Mouse (Mus musculus): Measurements from ENCODE around the gene Creg1. TPM values are rescaled to one million over a fixed set of nuclear protein-coding genes. Genes with fewer than 3 reads are reported as not detected.

Creg1 gene
- polyA plus RNA-seq, 1 experiment from 2014 or later, result 31.6 TPM

DNA sequence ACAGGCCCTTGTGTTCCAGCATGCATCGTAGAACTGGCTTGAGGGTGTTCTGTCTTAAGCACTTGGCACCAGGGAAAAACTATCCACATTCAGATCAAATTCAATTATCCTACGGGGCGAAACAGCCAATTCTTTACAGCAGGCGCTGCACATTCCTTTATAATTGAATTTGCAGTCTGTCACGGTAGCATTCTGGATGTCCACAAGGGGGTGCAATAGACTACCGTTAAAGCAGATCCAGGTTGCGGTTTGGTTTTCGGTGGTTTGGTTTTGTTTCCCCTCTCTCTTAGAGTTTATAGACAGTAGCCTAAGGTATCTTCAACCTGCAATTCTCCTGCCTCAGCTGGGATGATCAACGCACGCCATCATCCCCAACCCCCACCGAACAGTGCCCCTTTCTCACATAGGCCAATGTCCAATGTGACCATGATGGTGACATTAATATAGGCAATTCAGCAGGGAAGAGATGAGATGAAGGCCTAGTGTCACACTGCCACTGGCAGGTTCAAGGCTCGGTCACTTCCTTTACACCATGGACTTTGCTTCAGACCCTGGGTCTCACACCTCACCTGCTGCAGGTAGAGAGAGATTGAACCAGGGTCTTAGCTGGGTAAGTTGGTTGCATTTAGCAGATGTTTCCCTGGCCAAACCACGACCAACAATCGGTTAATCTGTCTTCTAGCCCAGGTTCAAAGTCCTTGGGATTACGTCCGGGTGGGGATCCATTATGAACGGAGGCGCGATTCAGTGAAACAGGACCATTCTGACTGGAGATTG is 12.2 kb downstream of the Creg1 start:
- peaks cover 36% of the 10 kb centered on the region for H3K27me3 ChIP-seq
- ATAC-seq (ENCODE audit: low FRiP score), result no peak; the same call in 1 of the 2 replicates
- H3K4me1 ChIP-seq (replicated peaks), result peaks cover 11% of the 10 kb centered on the region
- no peak overlapping the region for H3K27ac ChIP-seq
- H3K4me3 ChIP-seq, result no peak overlapping the region
- no peaks in the 10 kb centered on the region for H3K36me3 ChIP-seq
- no peak overlapping the region for H3K4me2 ChIP-seq
- WGBS, result 46% methylated on average over 19 of the region's 19 CpGs
- no peak overlapping the region for H3K9ac ChIP-seq
- H3K9me3 ChIP-seq, result no peaks in the 10 kb centered on the region

DNA sequence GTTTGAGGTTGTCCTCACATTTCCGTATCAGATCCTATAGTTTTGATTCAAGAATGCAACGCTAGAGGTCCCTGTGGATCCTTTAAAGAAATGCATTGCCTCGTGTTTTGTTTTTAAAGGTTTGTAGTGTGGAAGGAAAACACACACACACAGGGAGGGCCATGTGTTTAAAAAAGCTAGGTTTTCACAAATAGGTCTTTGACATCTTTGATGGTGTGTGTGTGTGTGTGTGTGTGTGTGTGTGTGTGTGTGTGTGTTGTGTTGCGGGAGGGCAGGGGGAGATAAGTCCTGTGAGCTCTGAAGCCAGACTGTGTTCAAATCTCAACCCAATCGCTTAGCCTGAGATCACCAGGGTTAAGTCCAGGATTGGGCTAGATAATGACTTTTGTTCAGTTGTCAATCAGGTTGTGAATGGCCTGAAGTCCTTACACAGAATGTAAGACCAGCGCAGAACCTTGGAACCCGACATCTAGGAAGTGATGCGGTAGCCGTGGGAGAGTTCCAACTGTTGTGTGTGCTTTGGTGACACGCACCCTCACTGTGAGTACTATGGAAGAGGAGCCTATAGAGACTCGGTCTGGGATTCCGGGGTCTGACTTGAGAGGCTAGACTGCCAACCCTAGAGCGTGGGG is 16.5 kb downstream of the Creg1 start:
- Histone ChIP-seq H3K4me2 (peak overlapping the region; percentile 55), H3K27ac (no peak overlapping the region), H3K4me3 (peak overlapping the region; percentile 29), H3K27me3 (peaks cover 73% of the 10 kb centered on the region), H3K9me3 (no peaks in the 10 kb centered on the region), H3K9ac (no peak overlapping the region), H3K36me3 (no peaks in the 10 kb centered on the region), H3K4me1 (replicated peaks) (peaks cover 8% of the 10 kb centered on the region)
- peak; percentile 64 for ATAC-seq (ENCODE audit: low FRiP score)
- WGBS, result 2% methylated on average over 13 of the region's 13 CpGs

DNA sequence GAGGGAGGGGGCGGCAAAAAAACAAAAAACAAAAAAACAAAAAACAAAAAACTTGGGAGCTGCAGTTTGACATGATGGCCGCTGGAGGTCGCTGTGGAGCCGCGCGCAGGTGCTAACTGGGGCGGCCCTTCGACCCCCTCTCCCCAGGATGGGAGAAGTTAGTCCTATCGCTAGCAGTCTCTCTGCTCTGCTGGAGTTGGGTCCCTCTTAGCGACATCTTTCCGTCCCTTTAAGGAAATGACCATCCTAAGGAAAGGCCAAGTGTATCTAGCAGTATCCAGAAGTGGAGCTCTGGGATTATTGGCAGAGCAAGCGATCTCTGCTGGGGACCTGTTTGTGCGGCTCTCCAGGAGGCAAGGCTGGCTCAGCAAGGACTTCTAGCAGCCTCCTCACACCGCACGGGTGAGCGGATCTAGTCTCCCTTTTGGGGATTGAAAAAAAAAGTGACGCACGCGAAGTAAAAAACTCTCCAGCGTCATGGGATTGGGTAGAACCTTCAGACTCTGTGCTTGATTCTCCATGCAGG is 17.1 kb downstream of the Creg1 start:
- WGBS, result 2% methylated on average over 20 of the region's 20 CpGs
- Histone ChIP-seq H3K9me3 (no peaks in the 10 kb centered on the region), H3K4me3 (peak overlapping the region; percentile 29), H3K9ac (peak overlapping the region; percentile 55; the same call in 1 of the 2 replicates), H3K36me3 (no peaks in the 10 kb centered on the region), H3K27me3 (peaks cover 74% of the 10 kb centered on the region), H3K27ac (no peak overlapping the region), H3K4me1 (replicated peaks) (peaks cover 9% of the 10 kb centered on the region), H3K4me2 (peak overlapping the region; percentile 55)
- ATAC-seq (ENCODE audit: low FRiP score), result peak; percentile 62

DNA sequence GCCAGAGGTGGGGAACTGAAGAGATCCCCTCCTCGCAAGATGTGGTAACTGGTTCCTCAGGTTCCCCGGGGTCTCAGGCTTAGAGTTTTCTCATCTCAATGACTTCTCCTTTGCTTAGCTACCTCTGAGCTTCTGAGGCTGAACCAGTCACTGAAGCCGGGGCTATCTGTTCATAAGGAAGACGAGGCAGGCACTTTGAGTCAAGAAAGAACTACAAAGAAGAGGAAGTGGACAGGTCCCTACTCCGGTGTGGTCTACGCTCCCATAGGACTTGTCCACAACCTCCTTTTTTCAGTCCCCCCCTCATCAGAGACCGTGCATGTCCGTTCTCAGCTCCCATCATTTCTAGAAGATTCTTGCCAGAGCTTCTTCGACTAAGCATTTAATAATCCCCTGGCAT is 17.9 kb downstream of the Creg1 start:
- Histone ChIP-seq H3K36me3 (no peaks in the 10 kb centered on the region), H3K4me1 (replicated peaks) (peaks cover 16% of the 10 kb centered on the region), H3K9ac (no peak overlapping the region), H3K9me3 (no peaks in the 10 kb centered on the region), H3K4me3 (no peak overlapping the region), H3K4me2 (no peak overlapping the region), H3K27ac (no peak overlapping the region), H3K27me3 (peaks cover 69% of the 10 kb centered on the region)
- WGBS, result 87% methylated on average over 9 of the region's 9 CpGs
- no peak for ATAC-seq (ENCODE audit: low FRiP score)

DNA sequence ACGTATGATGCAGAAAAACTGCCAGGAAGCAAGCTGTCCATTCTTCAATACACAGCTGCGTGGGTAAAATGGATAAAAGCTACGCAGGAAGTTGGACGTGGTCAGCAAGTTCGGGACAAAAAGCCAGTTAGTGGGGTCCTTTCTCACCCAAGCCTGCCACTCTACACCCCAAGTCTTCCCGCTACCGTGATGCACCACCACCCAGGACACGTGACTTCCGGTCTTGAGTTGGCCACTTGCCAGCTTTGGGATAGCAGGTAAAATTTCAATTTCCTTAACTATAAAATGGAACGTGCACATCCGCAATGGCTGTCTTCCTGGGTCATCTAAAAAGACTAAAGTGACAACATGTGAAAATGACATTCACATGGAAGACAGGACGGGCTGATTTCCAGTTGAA is 18.4 kb downstream of the Creg1 start:
- Histone ChIP-seq H3K9me3 (no peaks in the 10 kb centered on the region), H3K4me3 (no peak overlapping the region), H3K4me1 (replicated peaks) (peaks cover 18% of the 10 kb centered on the region), H3K4me2 (no peak overlapping the region), H3K36me3 (no peaks in the 10 kb centered on the region), H3K27me3 (peaks cover 64% of the 10 kb centered on the region), H3K27ac (no peak overlapping the region), H3K9ac (no peak overlapping the region)
- no peak for ATAC-seq (ENCODE audit: low FRiP score)
- 92% methylated on average over 12 of the region's 12 CpGs for WGBS

DNA sequence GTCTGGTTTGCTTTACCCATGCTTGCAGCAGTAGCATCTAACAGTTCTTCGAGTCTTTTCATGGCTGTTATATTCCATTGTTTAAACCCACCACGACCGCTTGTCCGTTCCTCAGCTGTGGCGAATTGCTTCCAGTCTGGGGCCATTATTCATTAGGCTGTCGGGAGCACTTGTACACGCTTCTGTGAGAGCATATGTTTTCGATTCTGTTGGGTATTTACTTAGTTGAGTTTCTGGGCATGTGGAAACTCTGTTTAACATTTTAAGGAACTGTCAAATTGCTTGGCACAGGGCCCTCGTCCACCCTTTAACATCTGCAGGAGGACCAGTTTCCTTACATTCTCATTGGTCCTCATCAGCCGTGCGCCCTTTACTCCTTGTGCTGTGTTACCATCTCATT is 22.8 kb downstream of the Creg1 start:
- peak; percentile 63; the same call in 1 of the 2 replicates for ATAC-seq (ENCODE audit: low FRiP score)
- peak overlapping the region; percentile 35; the same call in 1 of the 2 replicates for H3K27ac ChIP-seq
- 13% methylated on average over 11 of the region's 11 CpGs for WGBS
- H3K4me3 ChIP-seq, result no peak overlapping the region
- H3K9ac ChIP-seq, result no peak overlapping the region
- H3K36me3 ChIP-seq, result no peaks in the 10 kb centered on the region
- no peaks in the 10 kb centered on the region for H3K9me3 ChIP-seq
- peaks cover 75% of the 10 kb centered on the region for H3K27me3 ChIP-seq
- peaks cover 10% of the 10 kb centered on the region for H3K4me1 ChIP-seq (replicated peaks)
- H3K4me2 ChIP-seq, result peak overlapping the region; percentile 31

DNA sequence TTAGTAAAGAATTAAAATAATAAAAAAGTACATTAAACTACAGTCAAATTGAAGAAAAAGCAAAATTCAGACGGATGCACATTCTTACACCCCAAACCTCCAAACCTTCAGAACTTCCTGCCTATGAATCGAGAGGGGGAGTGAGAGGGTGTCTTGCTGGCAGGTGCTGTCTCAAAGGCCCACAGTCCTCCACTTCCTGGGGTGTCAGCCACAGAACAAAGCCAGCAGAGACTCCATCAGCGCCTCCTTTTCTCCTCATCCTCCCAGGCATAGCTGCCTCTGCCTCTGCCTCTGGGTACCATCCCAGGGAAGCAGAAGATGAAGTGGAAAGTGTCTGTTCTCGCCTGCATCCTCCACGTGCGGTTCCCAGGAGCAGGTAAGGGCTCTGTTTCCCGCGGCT is 25.0 kb downstream of the Creg1 start, which contains the start of gene Cd247:
Gene Cd247, plus strand, starts transcription at position 171 of the 400 bp plus-strand sequence.
- Histone ChIP-seq H3K4me1 (replicated peaks) (peaks cover 10% of the 10 kb centered on the region), H3K27me3 (peaks cover 58% of the 10 kb centered on the region), H3K27ac (no peak within 1 kb of the TSS), H3K9ac (no peak within 1 kb of the TSS; the same call in 1 of the 2 replicates), H3K9me3 (no peaks in the 10 kb centered on the region), H3K36me3 (no peaks in the 10 kb centered on the region), H3K4me3 (no peak within 1 kb of the TSS), H3K4me2 (no peak within 1 kb of the TSS)
- ATAC-seq (ENCODE audit: low FRiP score), result no peak
- WGBS, result 71% methylated on average over 8 of the region's 8 CpGs

DNA sequence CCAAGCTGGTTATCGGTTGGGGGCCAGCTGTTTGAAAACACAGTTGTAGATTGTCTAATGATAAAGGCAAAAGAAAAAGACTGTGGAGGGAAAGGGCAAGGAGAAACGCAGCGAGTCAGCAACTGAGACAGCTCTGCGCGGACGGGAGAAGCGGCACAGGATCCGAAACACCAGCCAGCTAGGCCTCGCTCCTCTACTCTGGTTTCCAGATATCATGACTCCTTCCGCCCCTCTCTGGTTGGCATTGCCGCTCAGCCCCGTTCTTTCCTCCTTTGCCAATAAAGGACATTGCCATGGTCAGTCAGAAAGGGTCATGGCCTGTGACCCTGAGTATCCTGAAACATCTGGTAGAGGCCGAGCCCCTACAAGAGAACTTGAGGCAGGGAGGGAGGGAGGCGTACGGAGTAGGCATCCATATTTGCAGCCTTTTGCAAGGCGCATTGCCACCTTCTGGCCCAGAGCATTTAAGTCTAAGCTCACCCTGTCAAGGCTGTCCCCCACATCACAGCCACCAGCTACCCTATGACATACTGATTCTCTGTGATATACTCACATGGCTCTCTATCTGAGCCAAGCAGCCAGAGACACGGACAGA is 25.6 kb downstream of the Creg1 start:
- H3K4me2 ChIP-seq, result no peak overlapping the region
- no peak overlapping the region for H3K4me3 ChIP-seq
- 80% methylated on average over 17 of the region's 17 CpGs for WGBS
- H3K9ac ChIP-seq, result no peak overlapping the region
- no peak for ATAC-seq (ENCODE audit: low FRiP score)
- H3K4me1 ChIP-seq (replicated peaks), result peaks cover 10% of the 10 kb centered on the region
- H3K27me3 ChIP-seq, result peaks cover 58% of the 10 kb centered on the region
- H3K36me3 ChIP-seq, result no peaks in the 10 kb centered on the region
- no peak overlapping the region for H3K27ac ChIP-seq
- H3K9me3 ChIP-seq, result no peaks in the 10 kb centered on the region

DNA sequence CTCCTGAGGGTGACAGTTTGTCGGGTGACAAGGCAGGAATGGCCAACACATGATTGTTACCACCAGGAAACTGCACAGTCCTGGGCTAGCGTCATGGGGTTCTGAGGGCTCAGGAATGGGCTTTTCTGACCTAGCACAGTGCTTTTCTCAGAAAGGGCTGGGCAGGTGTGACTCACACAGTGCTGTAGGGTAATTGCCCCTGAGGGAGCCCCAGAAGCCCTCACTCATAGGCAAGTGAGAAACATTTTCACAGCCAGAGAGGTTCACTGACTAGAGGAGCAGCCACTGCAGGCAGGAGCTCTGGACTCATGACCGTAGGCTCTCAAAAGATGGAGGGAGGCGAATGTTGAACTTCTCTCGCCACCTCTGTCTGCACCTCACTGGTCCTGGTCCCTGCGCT is 26.4 kb downstream of the Creg1 start:
- no peaks in the 10 kb centered on the region for H3K9me3 ChIP-seq
- H3K4me2 ChIP-seq, result no peak overlapping the region
- peaks cover 10% of the 10 kb centered on the region for H3K4me1 ChIP-seq (replicated peaks)
- peaks cover 55% of the 10 kb centered on the region for H3K27me3 ChIP-seq
- WGBS, result 93% methylated on average over 6 of the region's 6 CpGs
- H3K27ac ChIP-seq, result no peak overlapping the region
- no peak overlapping the region for H3K4me3 ChIP-seq
- H3K9ac ChIP-seq, result no peak overlapping the region
- H3K36me3 ChIP-seq, result no peaks in the 10 kb centered on the region
- ATAC-seq (ENCODE audit: low FRiP score), result no peak

DNA sequence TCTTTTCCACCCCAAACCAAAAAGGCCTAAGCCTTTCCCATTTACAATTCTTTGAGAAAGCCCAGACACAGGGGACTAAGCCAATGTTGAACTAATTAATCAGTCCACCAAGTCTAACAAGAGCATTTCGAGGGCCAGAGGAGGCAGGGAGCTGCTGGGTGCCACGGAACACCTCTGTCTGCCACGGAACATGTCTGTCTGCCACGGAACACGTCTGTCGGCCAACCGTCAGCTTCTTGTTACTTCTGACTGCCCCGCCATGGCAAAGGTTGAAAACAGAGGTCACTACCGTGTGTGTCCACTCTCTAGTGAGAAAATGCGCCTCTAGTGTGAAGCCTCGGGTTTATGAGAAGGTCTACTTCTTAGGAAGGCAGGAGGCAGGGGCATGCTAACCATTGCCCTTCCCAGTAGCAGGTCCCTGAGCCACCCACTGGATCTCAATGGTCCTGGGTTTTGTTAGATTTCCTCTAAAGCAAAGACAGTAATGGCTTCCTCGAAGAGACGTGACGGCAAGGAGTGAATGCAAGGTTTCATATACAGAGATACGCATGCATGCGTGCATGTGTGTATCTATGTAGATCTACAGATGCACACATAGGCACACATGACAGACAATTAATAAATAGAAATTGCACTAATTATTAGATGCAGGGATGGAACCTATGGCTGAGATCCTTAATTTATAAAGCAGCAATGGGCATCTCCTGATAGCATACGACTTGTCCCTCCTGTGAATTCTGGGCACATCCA is 27.1 kb downstream of the Creg1 start:
- H3K27me3 ChIP-seq, result peaks cover 53% of the 10 kb centered on the region
- no peak overlapping the region for H3K4me3 ChIP-seq
- no peak overlapping the region for H3K27ac ChIP-seq
- no peak overlapping the region for H3K4me2 ChIP-seq
- H3K9me3 ChIP-seq, result no peaks in the 10 kb centered on the region
- 93% methylated on average over 17 of the region's 17 CpGs for WGBS
- H3K9ac ChIP-seq, result no peak overlapping the region
- ATAC-seq (ENCODE audit: low FRiP score), result no peak
- H3K4me1 ChIP-seq (replicated peaks), result peaks cover 10% of the 10 kb centered on the region
- no peaks in the 10 kb centered on the region for H3K36me3 ChIP-seq

DNA sequence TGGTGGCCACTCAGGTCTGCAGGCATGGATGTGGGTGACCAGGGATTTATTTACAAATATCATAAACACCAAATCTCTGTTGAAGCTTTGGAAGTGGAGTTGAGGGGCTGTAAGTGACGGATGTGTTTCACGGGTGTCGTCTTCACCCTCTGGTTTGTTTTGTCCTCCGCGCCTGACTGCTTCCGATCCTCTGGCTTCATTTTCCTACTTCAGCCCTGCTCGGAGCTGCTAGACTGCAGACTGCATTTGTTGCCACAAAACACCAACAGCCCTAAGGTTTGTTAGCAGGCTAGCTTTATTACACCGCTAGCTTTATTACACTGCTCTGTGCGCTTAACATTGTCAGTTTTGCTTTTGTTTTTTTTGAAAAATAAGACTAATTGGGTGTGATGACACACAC is 27.9 kb downstream of the Creg1 start:
- Histone ChIP-seq H3K27ac (no peak overlapping the region), H3K4me3 (no peak overlapping the region), H3K36me3 (no peaks in the 10 kb centered on the region), H3K4me2 (no peak overlapping the region), H3K4me1 (replicated peaks) (peaks cover 2% of the 10 kb centered on the region), H3K9ac (no peak overlapping the region), H3K27me3 (peaks cover 53% of the 10 kb centered on the region), H3K9me3 (no peaks in the 10 kb centered on the region)
- ATAC-seq (ENCODE audit: low FRiP score), result no peak
- 77% methylated on average over 9 of the region's 9 CpGs for WGBS

Measured in hindbrain, embryonic 13.5 days (tissue).